Mouse (Mus musculus) brain, embryonic 14.5 days (tissue): ENCODE measurements around the gene Gm48551. TPM values are rescaled to one million over a fixed set of nuclear protein-coding genes. Genes with fewer than 3 reads are reported as not detected.

Experiments used
- DNase-seq: peaks from one replicate; pipeline ENCODE4 v3.0.0-alpha.2; 2011; ENCODE audit warnings: low read depth
- CTCF ChIP-seq: fragments of 200-500 bp; IDR thresholded peaks from 2 replicates; pipeline ENCODE4 v1.5.1; 2012; ENCODE audit warnings: inconsistent platforms, mild to moderate bottlenecking, moderate library complexity, borderline replicate concordance; ENCODE audit not compliant: insufficient read depth, insufficient read length; ENCODE audit errors: extremely low read depth
- POLR2A ChIP-seq: fragments of 200-500 bp; IDR thresholded peaks from 2 replicates; pipeline ENCODE4 v1.6.1; 2012; ENCODE audit warnings: mild to moderate bottlenecking, inconsistent platforms, borderline replicate concordance; ENCODE audit not compliant: poor library complexity, insufficient read depth, insufficient read length, severe bottlenecking; ENCODE audit errors: extremely low read depth
- polyA plus RNA-seq: library from polyadenylated mRNA; depleted of rRNA; stranded (reverse); fragments of >200 nt; gene quantifications from 2 replicates; pipeline ENCODE4 v1.2.3, GENCODE M21; 2012

The Gm48551 gene
- polyA plus RNA-seq, 1 experiment = 6.8 TPM

DNA sequence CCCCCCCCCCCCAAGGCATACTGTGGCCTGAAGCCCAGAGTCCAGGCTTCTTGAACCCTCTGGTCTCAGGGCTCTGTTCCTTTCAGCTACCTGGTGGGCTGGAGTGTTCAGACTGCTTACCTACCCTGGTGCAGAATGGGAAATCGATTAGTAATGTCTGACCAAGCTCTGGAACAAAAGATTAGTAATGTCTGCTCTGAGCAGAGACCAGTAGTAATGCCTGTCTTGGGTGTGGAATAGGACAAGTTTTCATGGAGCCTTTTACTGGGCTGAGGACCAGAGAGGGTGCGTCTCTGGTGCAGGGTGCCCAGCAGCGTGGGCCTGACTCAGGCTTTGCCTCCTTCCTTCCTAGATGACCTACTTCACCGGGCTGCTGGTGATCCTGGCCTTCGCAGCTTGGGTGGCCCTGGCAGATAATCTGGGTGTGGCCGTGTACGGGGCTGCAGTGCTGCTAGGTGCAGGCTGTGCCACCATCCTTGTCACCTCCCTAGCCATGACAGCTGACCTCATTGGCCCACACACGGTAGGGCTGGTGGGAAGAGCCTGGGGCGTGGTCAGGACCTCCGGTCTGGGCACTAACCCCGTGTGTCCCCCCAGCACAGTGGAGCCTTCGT, 21.8 kb upstream of the Gm48551 start:
- TF ChIP-seq CTCF (no peak), POLR2A (no peak)
- DNase-seq = no peak

DNA sequence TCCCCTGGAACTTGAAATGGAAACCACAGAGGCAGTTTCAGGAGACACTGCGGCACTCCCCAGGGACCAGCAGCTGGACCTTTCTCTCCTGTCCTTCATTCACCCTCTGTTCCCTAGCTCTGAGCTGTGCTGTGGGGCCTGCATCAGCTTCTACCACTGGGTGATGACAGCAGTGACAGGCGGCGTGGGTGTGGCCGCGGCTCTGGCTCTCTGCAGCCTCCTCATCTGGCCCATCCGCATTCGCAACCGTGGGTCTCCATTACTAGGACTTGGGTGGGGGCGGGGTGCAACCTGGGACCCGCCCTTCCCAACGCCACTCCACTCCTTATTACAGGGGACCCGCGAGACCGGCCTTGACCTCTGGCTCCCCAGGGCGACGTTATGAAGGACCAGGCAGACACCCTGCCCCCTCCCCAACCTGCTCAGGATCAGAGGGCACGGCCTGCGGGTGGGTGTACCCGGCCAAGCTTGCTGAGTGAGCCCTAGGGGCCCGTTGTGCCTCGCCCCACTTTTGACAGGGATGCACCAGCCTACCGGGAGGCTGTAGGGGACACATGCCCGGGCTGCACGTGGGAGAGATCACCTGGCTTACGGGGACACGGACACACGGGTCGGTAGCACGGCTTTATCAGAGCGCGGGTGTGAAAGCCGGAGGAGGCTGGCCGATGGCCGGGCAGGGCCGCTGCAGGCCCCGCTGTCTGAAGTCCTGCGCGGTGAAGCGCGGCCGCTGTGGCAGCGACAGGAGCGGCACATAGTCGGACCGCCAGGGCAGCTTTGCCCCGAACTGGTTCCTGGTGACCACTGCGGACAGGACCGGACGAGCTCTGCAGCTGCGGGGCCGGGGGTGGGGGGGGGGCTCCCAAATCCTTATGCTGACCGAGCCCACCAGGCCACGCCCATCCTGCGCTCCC, 20.6 kb upstream of the Gm48551 start:
- no peak for DNase-seq

DNA sequence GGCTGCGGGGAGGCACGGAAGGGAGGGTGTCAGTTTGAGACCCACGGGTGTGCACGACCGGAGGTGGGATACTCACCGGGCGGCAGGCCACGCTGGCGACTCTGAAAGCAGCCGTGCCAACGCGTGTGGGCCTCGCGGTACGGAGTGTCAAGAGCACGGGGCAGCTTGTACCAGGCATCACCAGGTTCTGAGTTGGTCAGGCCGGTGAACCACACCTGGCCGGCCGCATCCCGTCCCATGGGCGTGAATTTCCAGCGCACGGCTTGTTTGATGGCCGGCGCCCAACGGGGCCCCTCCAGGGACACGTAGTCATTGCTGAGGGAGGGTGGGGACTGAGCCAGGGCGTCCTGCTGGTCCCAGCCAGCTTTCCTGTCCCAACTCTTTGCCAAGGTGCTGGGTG, 19.6 kb upstream of the Gm48551 start:
- TF ChIP-seq CTCF (no peak), POLR2A (no peak)
- DNase-seq = no peak

More for the DNA sequence above, 20.6 kb upstream of the Gm48551 start:
- TF ChIP-seq POLR2A (no peak), CTCF (no peak)

- no peak for DNase-seq
- TF ChIP-seq CTCF (no peak), POLR2A (no peak)
These were observed 19.2 kb upstream of the Gm48551 start for GRCm38 (mm10) chr10:81365073-81365472.

DNA sequence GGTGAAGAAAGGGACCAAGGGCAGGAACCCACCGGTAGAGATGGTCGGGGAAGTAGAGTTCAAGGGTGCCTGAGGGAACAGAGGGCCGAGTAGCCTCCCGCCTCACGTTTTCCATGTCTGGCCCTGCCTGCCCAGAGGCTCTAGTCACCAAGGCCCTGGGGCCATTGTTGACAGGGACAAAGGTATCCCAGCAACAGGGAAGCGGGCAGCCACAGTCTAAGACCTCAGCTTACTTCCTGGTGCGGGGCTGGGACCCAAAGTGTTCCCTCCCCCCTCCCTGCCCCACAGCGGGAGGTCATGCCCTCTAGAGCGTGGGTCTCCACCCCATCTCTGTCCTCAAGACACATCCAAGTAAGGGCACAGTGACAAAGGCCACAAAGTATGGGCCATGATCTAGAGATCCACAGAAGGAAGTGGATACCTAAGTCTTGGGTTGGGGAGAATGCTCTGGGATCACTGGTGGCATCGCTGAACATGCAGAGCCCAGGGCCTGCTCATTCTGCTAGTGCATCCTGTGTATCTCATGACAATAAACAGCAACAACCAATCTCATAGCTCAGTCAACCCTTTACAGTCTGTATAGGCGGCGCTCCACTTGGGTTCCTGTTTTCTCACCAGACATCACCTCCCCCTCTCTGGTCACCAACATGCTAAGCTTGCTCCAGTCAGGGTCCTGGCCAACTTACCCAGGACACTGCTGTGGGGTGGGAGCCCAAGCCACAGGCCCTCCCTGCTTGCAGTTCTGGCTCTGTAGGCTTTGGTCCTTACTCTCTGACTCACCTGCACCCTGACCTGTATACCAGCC, 18.4 kb upstream of the Gm48551 start, which contains the start of gene 4930404N11Rik:
4930404N11Rik (minus strand) TSS at position 145 of the 805 bp plus-strand sequence.
- no peak for TF ChIP-seq CTCF
- no peak for TF ChIP-seq POLR2A
- DNase-seq = peak; percentile 47

GRCm38 (mm10) chr10:81366477-81367206, 17.6 kb upstream of the Gm48551 start:
- no peak for DNase-seq

GRCm38 (mm10) chr10:81367207-81367495, 17.1 kb upstream of the Gm48551 start:
- no peak for DNase-seq
- TF ChIP-seq POLR2A (no peak), CTCF (no peak)

More at GRCm38 (mm10) chr10:81366477-81367206, 17.6 kb upstream of the Gm48551 start:
- TF ChIP-seq POLR2A (no peak), CTCF (no peak)

- no peak for TF ChIP-seq CTCF
- no peak for TF ChIP-seq POLR2A
- DNase-seq = no peak
These were observed 8.9 kb upstream of the Gm48551 start for GRCm38 (mm10) chr10:81375322-81375721.

DNA sequence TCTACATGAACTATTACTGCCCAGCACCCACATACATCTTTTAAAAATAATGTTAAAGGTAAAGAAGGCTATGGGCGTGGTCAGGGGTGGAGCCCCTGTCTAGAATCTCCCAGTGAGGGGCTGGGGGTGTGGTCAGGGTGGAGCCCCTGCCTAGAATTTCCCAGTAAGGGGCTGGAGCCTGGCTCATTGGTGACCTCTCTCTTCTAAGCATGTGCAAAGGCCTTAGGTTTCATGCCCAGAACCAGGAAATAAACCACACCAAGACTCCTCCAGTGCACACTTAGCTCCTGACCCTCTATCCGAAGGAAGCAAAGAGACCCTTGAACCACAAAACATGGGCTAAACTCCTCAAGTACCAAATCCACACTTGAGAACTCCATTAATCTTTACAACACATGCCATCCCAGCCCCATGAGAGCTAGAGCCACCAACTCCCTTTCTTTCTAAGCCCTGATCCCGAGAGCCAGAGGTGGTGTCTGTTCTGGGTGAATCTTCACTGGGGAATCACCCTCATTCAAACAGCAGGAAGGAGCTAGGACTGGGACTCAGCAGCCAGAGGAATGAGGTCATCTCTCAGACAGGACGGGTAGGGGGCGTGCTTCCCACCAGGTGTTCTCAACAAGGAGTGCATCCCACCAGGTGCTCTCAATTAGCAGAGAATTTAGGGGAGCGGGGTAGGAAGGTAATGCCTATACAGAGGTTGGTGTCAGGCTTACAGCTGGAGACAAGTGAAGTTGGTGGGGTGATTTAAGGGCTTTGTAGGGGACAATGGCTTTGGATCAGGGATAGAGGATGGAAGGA, 7.5 kb upstream of the Gm48551 start:
- TF ChIP-seq CTCF (no peak), POLR2A (no peak)
- no peak for DNase-seq

GRCm38 (mm10) chr10:81377362-81377664, 7.0 kb upstream of the Gm48551 start:
- no peak for DNase-seq
- TF ChIP-seq POLR2A (no peak), CTCF (no peak)
